Mouse (Mus musculus) Patski (cell line): ENCODE results near the gene Cmip. TPM values are rescaled to one million over a fixed set of nuclear protein-coding genes. Genes with fewer than 3 reads are reported as not detected.
A peak's percentile ranks its signal among the peaks of the same experiment; 100 is the strongest.

ENCODE experiments used
- ATAC-seq: fragments of 100-300 bp; one replicate; pipeline ENCODE4 v1.8.0; 2021
- CTCF ChIA-PET: fragments of 350-600 bp; sonication (Branson Sonifier 250); formaldehyde crosslinking; loops from one replicate; lab custom pipeline; 2022; ENCODE audit warnings: inconsistent platforms; lab: Charles Lee
- POLR2A ChIA-PET: fragments of 350-600 bp; sonication (Branson Sonifier 250); formaldehyde crosslinking; loops from one replicate; lab custom pipeline; 2022; ENCODE audit warnings: antibody characterized with exemption, inconsistent platforms; lab: Charles Lee
- DNase-seq: peaks from one replicate; pipeline ENCODE4 v3.0.0-alpha.2; 2011; ENCODE audit warnings: low read depth, low spot score
- H3K27me3 ChIP-seq: fragments of 371-371 bp; one replicate; pipeline ENCODE4 v1.5.1; 2021
- CTCF ChIP-seq: fragments of 100-300 bp; IDR thresholded peaks from one replicate; pipeline ENCODE4 v1.5.1; 2021
- in situ Hi-C: fragments of 300-500 bp; cut with MboI; formaldehyde crosslinking; loops from 3 replicates; pipeline ENCODE4 v1.11.1; 2018; ENCODE audit warnings: low pct_unique_long_range_greater_than_20kb, mixed read lengths
- polyA plus RNA-seq: library from polyadenylated mRNA; unstranded; gene quantifications from one replicate; pipeline ENCODE4 v1.2.3, GENCODE M21; 2021

Cmip gene
- polyA plus RNA-seq, 1 experiment from 2014 or later: 63.6 TPM

GRCm38 (mm10) chr8:117292262-117292661 lies 35.4 kb downstream of the Cmip start:
- CTCF ChIA-PET: no interaction called here
- no peaks in the 10 kb centered on the region for H3K27me3 ChIP-seq
- TF ChIP-seq CTCF: no peak
- POLR2A ChIA-PET: no interaction called here
- DNase-seq: no peak
- ATAC-seq: no peak
- in situ Hi-C loops: loop anchor here (5.0 kb wide), 1 partner anchor 35 kb away; the partner anchor contains the start of gene Cmip

DNA sequence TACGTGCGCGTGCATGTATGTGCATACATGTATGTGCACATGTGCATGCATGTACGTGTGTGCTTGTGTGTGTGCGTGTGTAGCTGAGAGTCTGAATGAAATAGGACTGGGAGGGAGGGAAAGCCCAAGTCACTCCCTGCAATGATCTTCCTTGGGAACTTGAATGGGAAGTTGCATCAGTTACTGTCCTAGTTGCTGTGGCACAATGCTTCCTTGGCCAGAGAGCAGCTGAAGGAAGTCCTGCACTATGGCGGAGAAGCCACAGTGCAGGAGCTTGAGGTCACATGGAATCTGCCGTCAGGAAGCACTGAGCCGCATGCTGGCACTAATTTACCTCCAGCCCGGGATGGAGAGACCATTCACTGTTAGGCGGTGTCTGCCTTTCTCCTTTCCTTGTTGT lies 37.9 kb downstream of the Cmip start:
- POLR2A ChIA-PET: interaction anchor here (1.0 kb wide), 1 partner anchor 53 kb away, joined by 3 read pairs; no protein-coding TSS in a partner anchor
- CTCF ChIA-PET: interaction anchor here (1.1 to 1.6 kb wide), 2 partner anchors 13 to 53 kb away, joined by 3 read pairs; no protein-coding TSS in a partner anchor
- no peak for TF ChIP-seq CTCF
- H3K27me3 ChIP-seq: no peaks in the 10 kb centered on the region
- ATAC-seq (no peak), DNase-seq (no peak)
- in situ Hi-C loops: loop anchor here (5.0 kb wide), 1 partner anchor 38 kb away; the partner anchor contains the start of gene Cmip

- in situ Hi-C loops: no loop called here
- CTCF ChIA-PET: interaction anchor here (1.1 to 1.4 kb wide), 2 partner anchors 31 to 79 kb away, joined by 3 to 4 read pairs; no protein-coding TSS in a partner anchor
- POLR2A ChIA-PET: no interaction called here
- no peak for DNase-seq
- no peak for ATAC-seq
- no peaks in the 10 kb centered on the region for H3K27me3 ChIP-seq
- no peak for TF ChIP-seq CTCF
Measured at GRCm38 (mm10) chr8:117297913-117298518, 41.2 kb downstream of the Cmip start.

GRCm38 (mm10) chr8:117299204-117299603 lies 42.3 kb downstream of the Cmip start:
- no peaks in the 10 kb centered on the region for H3K27me3 ChIP-seq
- in situ Hi-C loops: no loop called here
- DNase-seq (no peak), ATAC-seq (no peak)
- POLR2A ChIA-PET: no interaction called here
- CTCF ChIA-PET: interaction anchor here (1.1 to 1.4 kb wide), 2 partner anchors 30 to 77 kb away, joined by 3 to 4 read pairs; no protein-coding TSS in a partner anchor
- TF ChIP-seq CTCF: no peak

DNA sequence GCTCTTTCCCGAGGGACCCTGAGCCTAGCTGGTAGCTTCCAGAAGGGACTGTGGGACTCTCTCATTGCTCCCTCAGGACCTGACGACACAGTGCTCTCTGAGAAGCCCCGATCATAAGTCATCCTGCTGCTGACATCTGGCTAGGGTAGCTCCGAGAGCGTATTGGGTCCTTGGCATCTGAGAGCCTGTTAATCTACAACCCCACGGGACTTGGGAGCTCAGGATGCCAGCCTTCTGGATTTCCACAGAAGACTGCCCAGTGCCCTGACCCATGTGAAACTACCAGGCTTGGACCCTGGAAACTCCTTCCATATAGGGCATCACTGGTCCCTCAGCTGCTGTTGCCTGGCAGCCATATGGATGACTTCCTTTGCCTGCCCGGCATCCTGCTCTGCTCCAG lies 43.3 kb downstream of the Cmip start:
- DNase-seq: no peak
- CTCF ChIA-PET: interaction anchor here (0.8 kb wide), 1 partner anchor 76 kb away, joined by 3 read pairs; no protein-coding TSS in a partner anchor
- no peaks in the 10 kb centered on the region for H3K27me3 ChIP-seq
- in situ Hi-C loops: no loop called here
- TF ChIP-seq CTCF: no peak
- peak; percentile 46 for ATAC-seq
- POLR2A ChIA-PET: no interaction called here

DNA sequence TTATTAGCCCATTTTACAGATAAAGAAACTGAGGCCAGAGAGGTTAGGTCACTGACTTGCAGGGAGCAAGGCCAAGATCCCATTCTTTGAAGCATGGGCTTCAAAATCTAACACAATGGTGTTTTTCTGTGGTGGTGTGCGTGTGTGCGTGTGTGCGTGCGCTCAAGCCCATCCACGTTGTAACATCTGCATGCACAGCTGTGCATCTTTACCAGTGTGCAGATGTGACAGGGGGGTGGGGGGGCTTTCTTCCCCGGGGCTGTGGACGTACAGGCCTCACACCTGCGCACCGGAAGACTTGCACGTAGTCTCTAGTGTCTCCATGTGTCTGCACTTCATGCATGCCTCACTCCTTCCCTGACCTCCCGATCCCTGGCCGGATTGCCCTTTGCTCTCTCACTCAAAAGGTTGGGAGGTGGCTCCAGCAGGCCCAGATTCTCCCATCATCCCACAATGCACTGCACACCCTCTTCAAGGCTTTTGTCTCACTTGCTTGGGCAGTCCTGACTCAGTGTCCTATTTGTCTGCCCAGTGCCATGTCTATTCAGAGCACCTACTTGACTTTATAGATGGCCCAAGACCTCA lies 44.7 kb downstream of the Cmip start:
- DNase-seq (no peak), ATAC-seq (no peak)
- ChIA-PET CTCF (no interaction called here), POLR2A (no interaction called here)
- in situ Hi-C loops: no loop called here
- TF ChIP-seq CTCF: no peak
- no peaks in the 10 kb centered on the region for H3K27me3 ChIP-seq

DNA sequence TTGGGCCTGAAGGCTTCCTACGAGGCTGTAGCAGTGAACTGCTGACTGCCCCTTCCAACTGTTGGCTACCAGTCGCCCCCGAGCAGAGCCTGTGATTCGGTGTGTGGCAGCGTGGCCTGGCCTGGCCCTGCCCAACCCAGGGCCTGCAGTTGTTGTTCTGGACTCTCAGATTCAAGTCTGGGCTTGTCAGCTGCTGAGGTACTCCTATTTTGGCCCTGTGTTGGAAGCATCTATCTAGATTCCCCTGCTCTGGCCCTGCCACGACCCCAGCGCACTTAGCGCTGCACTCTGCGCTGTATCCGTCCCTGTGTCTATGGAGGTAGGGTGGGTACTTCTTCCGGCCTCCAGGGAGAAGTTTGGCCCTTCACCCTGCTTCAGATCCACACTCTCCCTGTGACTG lies 45.2 kb downstream of the Cmip start:
- ChIA-PET POLR2A (no interaction called here), CTCF (no interaction called here)

GRCm38 (mm10) chr8:117303666-117304065 lies 46.8 kb downstream of the Cmip start:
- ChIA-PET CTCF (no interaction called here), POLR2A (no interaction called here)
- DNase-seq (no peak), ATAC-seq (no peak)
- TF ChIP-seq CTCF: no peak
- H3K27me3 ChIP-seq: no peaks in the 10 kb centered on the region
- in situ Hi-C loops: no loop called here

More for the DNA sequence above, 45.2 kb downstream of the Cmip start:
- no peak for ATAC-seq
- no peaks in the 10 kb centered on the region for H3K27me3 ChIP-seq
- in situ Hi-C loops: no loop called here
- DNase-seq: no peak
- no peak for TF ChIP-seq CTCF

DNA sequence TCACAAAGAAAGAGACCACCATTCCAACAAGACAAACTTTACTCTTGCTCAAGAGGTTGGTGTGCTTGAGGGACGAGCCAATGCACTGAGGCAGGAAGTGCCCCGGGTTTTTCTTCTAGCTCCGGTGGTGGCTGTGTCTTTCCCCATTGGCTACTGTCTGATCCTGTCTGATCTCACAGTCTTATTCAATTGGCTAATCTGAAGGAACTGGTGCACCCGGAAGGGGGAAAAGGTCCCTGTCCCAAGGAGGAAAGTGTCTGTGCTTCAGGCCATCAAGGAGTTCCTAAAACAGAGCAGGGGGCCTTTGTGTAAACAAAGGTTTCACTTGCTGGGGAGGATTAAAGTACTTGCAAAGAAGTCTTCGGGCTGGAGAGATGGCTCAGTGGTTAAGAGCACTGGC lies 48.5 kb downstream of the Cmip start:
- H3K27me3 ChIP-seq: no peaks in the 10 kb centered on the region
- TF ChIP-seq CTCF: no peak
- in situ Hi-C loops: no loop called here
- POLR2A ChIA-PET: no interaction called here
- DNase-seq (no peak), ATAC-seq (no peak)
- CTCF ChIA-PET: no interaction called here

DNA sequence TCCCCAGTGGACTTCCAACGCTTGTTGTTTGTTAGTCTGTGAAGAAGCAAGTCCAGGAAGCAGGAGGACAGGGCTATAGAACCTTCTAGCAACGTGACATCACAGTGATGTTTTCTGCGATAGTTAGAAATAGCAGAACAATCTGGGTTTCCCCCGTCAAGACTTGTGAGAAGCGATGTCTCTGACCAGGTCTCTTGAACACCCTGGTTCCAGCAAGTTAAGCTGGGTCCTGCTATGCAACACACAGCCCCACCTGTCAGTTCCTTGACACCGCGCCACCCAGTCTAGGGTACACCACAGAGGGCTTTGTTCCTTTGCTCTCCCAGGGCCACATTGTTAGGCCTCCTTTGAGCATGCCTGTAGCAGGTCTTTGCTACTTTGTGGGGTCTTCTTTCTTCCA lies 49.9 kb downstream of the Cmip start:
- ChIA-PET CTCF (no interaction called here), POLR2A (no interaction called here)
- H3K27me3 ChIP-seq: no peaks in the 10 kb centered on the region
- ATAC-seq (no peak), DNase-seq (no peak)
- in situ Hi-C loops: no loop called here
- TF ChIP-seq CTCF: no peak

DNA sequence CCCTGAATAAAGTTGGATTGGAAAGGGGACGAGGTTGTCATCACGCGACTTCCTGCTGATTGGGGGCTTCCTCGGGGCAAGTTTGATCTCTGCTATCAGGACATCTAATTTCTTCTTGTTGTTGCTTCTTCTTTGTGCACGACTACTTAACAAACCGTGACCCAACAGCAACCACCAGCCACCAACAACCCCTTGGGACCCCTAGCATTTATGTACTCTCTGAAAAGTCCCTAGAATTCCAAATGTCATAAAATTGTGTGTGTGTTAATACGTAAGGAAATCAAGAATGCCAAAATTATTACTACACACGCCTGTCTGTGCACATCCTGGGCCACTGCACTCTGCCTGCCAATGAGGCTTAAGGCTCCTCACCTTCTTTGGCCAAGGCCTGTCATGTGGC lies 50.4 kb downstream of the Cmip start:
- no peak for TF ChIP-seq CTCF
- H3K27me3 ChIP-seq: no peaks in the 10 kb centered on the region
- ChIA-PET CTCF (no interaction called here), POLR2A (no interaction called here)
- DNase-seq: no peak
- ATAC-seq: no peak
- in situ Hi-C loops: no loop called here
